Mouse (Mus musculus): Measurements from ENCODE around the gene Egf.
A peak's percentile ranks its signal among the peaks of the same experiment; 100 is the strongest.

DNA sequence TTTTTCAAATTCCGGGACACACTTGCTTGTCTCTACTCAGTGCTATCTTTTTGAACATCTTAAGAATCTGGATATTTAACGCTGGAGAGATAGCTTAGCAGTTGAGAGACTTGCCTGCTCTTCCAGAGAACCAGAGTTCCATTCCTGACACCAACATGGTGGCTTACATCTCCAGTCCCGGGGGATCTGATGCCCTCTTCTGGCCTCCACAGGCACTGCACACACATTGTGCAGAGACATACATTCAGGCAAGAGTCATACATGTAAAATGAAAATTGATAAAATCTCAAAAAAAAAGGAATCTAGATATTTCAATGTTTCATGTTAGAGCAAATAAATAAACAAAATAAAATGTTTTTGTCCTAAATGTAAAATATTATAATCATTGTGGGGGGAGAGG, 27.6 kb upstream of the Egf start:
- TF ChIP-seq CTCF (IDR thresholded peaks at IDR 0.05; ENCODE audit: low read depth), result peak; percentile 29; the same call in 1 of the 2 replicates
- no peak for TF ChIP-seq EP300 (IDR thresholded peaks at IDR 0.05; ENCODE audit: low read depth)
